Mouse (Mus musculus) retina, postnatal 7 days (tissue): ENCODE results near the gene Fgf5.
A peak's percentile ranks its signal among the peaks of the same experiment; 100 is the strongest.

Source experiments
- DNase-seq: peaks from one replicate; pipeline ENCODE4 v3.0.0-alpha.2; 2012; ENCODE audit warnings: low read depth, low spot score

Gene Fgf5

GRCm38 (mm10) chr5:98253838-98254821 is at the start of gene Fgf5:
Fgf5 (plus strand) TSS chr5:98254184.
- DNase-seq, result peak; percentile 46

GRCm38 (mm10) chr5:98212501-98212900 is 41.5 kb upstream of the Fgf5 start:
- DNase-seq, result no peak

- DNase-seq, result no peak
These were observed 32.0 kb upstream of the Fgf5 start for GRCm38 (mm10) chr5:98221956-98222355.

GRCm38 (mm10) chr5:98226710-98227109 is 27.3 kb upstream of the Fgf5 start:
- no peak for DNase-seq

- DNase-seq, result no peak
These were observed 24.5 kb upstream of the Fgf5 start for GRCm38 (mm10) chr5:98229456-98229855.

- no peak for DNase-seq
These were observed 15.5 kb upstream of the Fgf5 start for GRCm38 (mm10) chr5:98238466-98238865.

GRCm38 (mm10) chr5:98241322-98241829 is 12.6 kb upstream of the Fgf5 start:
- no peak for DNase-seq

GRCm38 (mm10) chr5:98245303-98245702 is 8.7 kb upstream of the Fgf5 start:
- no peak for DNase-seq

- DNase-seq, result no peak
These were observed 8.0 kb upstream of the Fgf5 start for GRCm38 (mm10) chr5:98245976-98246375.

- DNase-seq, result no peak
These were observed 7.2 kb upstream of the Fgf5 start for GRCm38 (mm10) chr5:98246826-98247225.

GRCm38 (mm10) chr5:98247516-98247915 is 6.5 kb upstream of the Fgf5 start:
- no peak for DNase-seq

- no peak for DNase-seq
These were observed 837 bp upstream of the Fgf5 start for GRCm38 (mm10) chr5:98253147-98253546.

- no peak for DNase-seq
These were observed 1.2 kb downstream of the Fgf5 start for GRCm38 (mm10) chr5:98255176-98255575.

- DNase-seq, result no peak
These were observed 1.9 kb downstream of the Fgf5 start for GRCm38 (mm10) chr5:98255760-98256490.

GRCm38 (mm10) chr5:98275318-98275818 is 21.4 kb downstream of the Fgf5 start:
- DNase-seq, result no peak

GRCm38 (mm10) chr5:98281993-98282392 is 28.0 kb downstream of the Fgf5 start:
- DNase-seq, result no peak

- no peak for DNase-seq
These were observed 29.9 kb downstream of the Fgf5 start for GRCm38 (mm10) chr5:98283696-98284478.

- no peak for DNase-seq
These were observed 36.7 kb downstream of the Fgf5 start for GRCm38 (mm10) chr5:98290642-98291041.

- DNase-seq, result no peak
These were observed 38.5 kb downstream of the Fgf5 start for GRCm38 (mm10) chr5:98292388-98293048.

GRCm38 (mm10) chr5:98293049-98293715 is 39.2 kb downstream of the Fgf5 start:
- DNase-seq, result no peak
